Mouse (Mus musculus) erythroblast, embryonic 14.5 days (primary cell): ENCODE results near the gene Slc7a7. TPM values are rescaled to one million over a fixed set of nuclear protein-coding genes. Genes with fewer than 3 reads are reported as not detected.
"Not testable (repeated sequence)": the region's sequence is repeated elsewhere in the genome, so short reads cannot be mapped to it uniquely, and the experiment has no call there.

Experiments
- H3K27me3 ChIP-seq: 2 replicates; pipeline ENCODE4 v1.6.1; 2012; ENCODE audit warnings: inconsistent platforms; ENCODE audit not compliant: control insufficient read depth
- H3K36me3 ChIP-seq: 2 replicates; pipeline ENCODE4 v1.6.1; 2012; ENCODE audit warnings: mild to moderate bottlenecking, inconsistent platforms; ENCODE audit not compliant: control insufficient read depth
- H3K4me1 ChIP-seq: 2 replicates; pipeline ENCODE4 v1.6.1; 2012; ENCODE audit warnings: inconsistent platforms; ENCODE audit not compliant: control insufficient read depth
- H3K4me3 ChIP-seq: replicated peaks from 2 replicates; pipeline ENCODE3; 2012; ENCODE audit warnings: moderate library complexity, mild to moderate bottlenecking, inconsistent platforms
- H3K9me3 ChIP-seq: 2 replicates; pipeline ENCODE4 v1.6.1; 2012; ENCODE audit warnings: low read length, inconsistent platforms, mixed read lengths; ENCODE audit not compliant: control insufficient read depth
- GATA1 ChIP-seq: IDR thresholded peaks from 2 replicates; pipeline ENCODE4 v1.6.1; 2012; ENCODE audit warnings: low read length, inconsistent platforms, mixed read lengths
- TAL1 ChIP-seq: IDR thresholded peaks from 3 replicates; pipeline ENCODE4 v1.6.1; 2012; ENCODE audit warnings: low read length, inconsistent platforms, mixed read lengths
- polyA plus RNA-seq: library from polyadenylated mRNA; stranded (reverse); fragments of >175 nt; gene quantifications from 2 replicates; pipeline ENCODE4 v1.2.3, GENCODE M21; 2012

Gene Slc7a7
- polyA plus RNA-seq, 1 experiment, result 0.06 TPM

- Histone ChIP-seq H3K4me3 (no peak overlapping the region), H3K4me1 (no peaks in the 10 kb centered on the region), H3K27me3 (no peaks in the 10 kb centered on the region), H3K36me3 (peaks cover 45% of the 10 kb centered on the region), H3K9me3 (no peaks in the 10 kb centered on the region)
- TF ChIP-seq GATA1 (no peak), TAL1 (no peak)
These were observed 47.0 kb downstream of the Slc7a7 start for GRCm38 (mm10) chr14:54370595-54370994.

GRCm38 (mm10) chr14:54369372-54369771 lies 48.2 kb downstream of the Slc7a7 start:
- H3K27me3 ChIP-seq, result no peaks in the 10 kb centered on the region
- H3K4me1 ChIP-seq, result no peaks in the 10 kb centered on the region
- no peaks in the 10 kb centered on the region for H3K9me3 ChIP-seq
- no peak overlapping the region for H3K4me3 ChIP-seq
- no peak for TF ChIP-seq TAL1
- no peak for TF ChIP-seq GATA1
- peaks cover 52% of the 10 kb centered on the region for H3K36me3 ChIP-seq

GRCm38 (mm10) chr14:54367429-54368060 lies 50.0 kb downstream of the Slc7a7 start:
- peaks cover 68% of the 10 kb centered on the region for H3K36me3 ChIP-seq
- TF ChIP-seq GATA1, result no peak
- TF ChIP-seq TAL1, result no peak

GRCm38 (mm10) chr14:54366581-54366980 lies 51.0 kb downstream of the Slc7a7 start:
- Histone ChIP-seq H3K4me1 (peaks cover 3% of the 10 kb centered on the region), H3K27me3 (no peaks in the 10 kb centered on the region), H3K9me3 (no peaks in the 10 kb centered on the region), H3K36me3 (peaks cover 68% of the 10 kb centered on the region), H3K4me3 (no peak overlapping the region)
- TF ChIP-seq GATA1, result no peak
- TF ChIP-seq TAL1, result no peak

More at GRCm38 (mm10) chr14:54367429-54368060, 50.0 kb downstream of the Slc7a7 start:
- H3K9me3 ChIP-seq, result no peaks in the 10 kb centered on the region
- no peaks in the 10 kb centered on the region for H3K4me1 ChIP-seq
- no peaks in the 10 kb centered on the region for H3K27me3 ChIP-seq
- H3K4me3 ChIP-seq, result no peak overlapping the region

GRCm38 (mm10) chr14:54365026-54365645 lies 52.4 kb downstream of the Slc7a7 start:
- Histone ChIP-seq H3K27me3 (no peaks in the 10 kb centered on the region), H3K4me3 (no peak overlapping the region), H3K36me3 (peaks cover 66% of the 10 kb centered on the region), H3K4me1 (peaks cover 9% of the 10 kb centered on the region), H3K9me3 (no peaks in the 10 kb centered on the region)
- TF ChIP-seq TAL1, result no peak

GRCm38 (mm10) chr14:54363156-54363555 lies 54.4 kb downstream of the Slc7a7 start:
- Histone ChIP-seq H3K4me3 (no peak overlapping the region), H3K27me3 (no peaks in the 10 kb centered on the region), H3K36me3 (peaks cover 46% of the 10 kb centered on the region), H3K9me3 (no peaks in the 10 kb centered on the region), H3K4me1 (peaks cover 10% of the 10 kb centered on the region)
- TF ChIP-seq TAL1, result no peak
- no peak for TF ChIP-seq GATA1

GRCm38 (mm10) chr14:54360577-54361340 lies 56.8 kb downstream of the Slc7a7 start, which contains the start of gene Oxa1l:
Gene Oxa1l, plus strand, starts transcription at chr14:54360834.
- TF ChIP-seq GATA1 (no peak), TAL1 (no peak)
- Histone ChIP-seq H3K9me3 (no peaks in the 10 kb centered on the region), H3K27me3 (no peaks in the 10 kb centered on the region; the same call in 1 of the 2 replicates), H3K4me1 (peaks cover 10% of the 10 kb centered on the region), H3K4me3 (peak within 1 kb of the TSS; percentile 67), H3K36me3 (peaks cover 25% of the 10 kb centered on the region)

GRCm38 (mm10) chr14:54354406-54354805 lies 63.2 kb downstream of the Slc7a7 start:
- no peaks in the 10 kb centered on the region for H3K4me1 ChIP-seq
- no peaks in the 10 kb centered on the region; the same call in 1 of the 2 replicates for H3K27me3 ChIP-seq
- H3K9me3 ChIP-seq, result peaks cover 2% of the 10 kb centered on the region; the same call in 1 of the 2 replicates
- no peaks in the 10 kb centered on the region for H3K36me3 ChIP-seq
- TF ChIP-seq TAL1, result no peak
- no peak overlapping the region for H3K4me3 ChIP-seq

GRCm38 (mm10) chr14:54352314-54352713 lies 65.3 kb downstream of the Slc7a7 start:
- H3K4me3 ChIP-seq, result no peak overlapping the region
- H3K27me3 ChIP-seq, result no peaks in the 10 kb centered on the region; the same call in 1 of the 2 replicates
- TF ChIP-seq TAL1 (no peak), GATA1 (no peak)
- peaks cover 2% of the 10 kb centered on the region; the same call in 1 of the 2 replicates for H3K9me3 ChIP-seq
- no peaks in the 10 kb centered on the region for H3K4me1 ChIP-seq
- H3K36me3 ChIP-seq, result no peaks in the 10 kb centered on the region

GRCm38 (mm10) chr14:54350773-54351541 lies 66.6 kb downstream of the Slc7a7 start:
- not testable (repeated sequence) for H3K4me3 ChIP-seq, H3K4me1 ChIP-seq, H3K27me3 ChIP-seq, H3K9me3 ChIP-seq, H3K36me3 ChIP-seq

- not testable (repeated sequence) for H3K4me1 ChIP-seq, H3K27me3 ChIP-seq, H3K9me3 ChIP-seq, H3K4me3 ChIP-seq, H3K36me3 ChIP-seq
These were observed 75.8 kb downstream of the Slc7a7 start for GRCm38 (mm10) chr14:54341807-54342206.
